ENCODE assay signal across 23 mouse cellular contexts in the genomic region with DNA sequence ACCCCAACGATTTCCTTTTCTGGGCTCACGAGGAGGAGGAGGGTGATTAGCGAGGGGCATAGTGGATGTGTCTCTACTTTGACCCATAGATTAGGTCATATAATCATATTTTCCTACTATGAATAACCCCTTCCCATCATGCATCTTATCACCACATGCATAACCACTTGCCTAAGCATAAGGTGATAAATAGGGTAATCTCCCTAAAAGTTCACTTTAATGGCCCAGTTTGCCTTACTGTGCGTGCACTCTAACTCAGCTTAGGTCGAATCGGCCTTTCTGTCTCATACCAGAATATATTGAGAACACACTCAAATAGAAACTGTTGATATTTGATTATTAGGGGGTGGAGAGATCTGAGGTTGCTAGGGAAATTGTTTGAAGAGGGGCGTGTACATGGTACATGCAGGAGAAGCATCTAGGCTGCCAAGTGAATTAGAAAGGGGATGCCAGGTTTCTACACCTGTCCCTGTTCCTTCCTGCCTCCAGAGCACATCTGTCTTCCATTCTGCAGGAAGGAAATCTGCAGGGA. TPM values are rescaled to one million over a fixed set of nuclear protein-coding genes. Genes with fewer than 3 reads are reported as not detected.
DNase-seq lines count a peak whose midpoint lies in the region; ATAC-seq and TF ChIP-seq lines count a peak whose summit lies in the region.
"Had no signal": no experiment of that assay in that cellular context is flagged by ENCODE, and none has a peak within 500 bp of the region (broad histone marks: within the 10 kb centered on the region; RNA-seq: fewer than 3 reads in every experiment).

No protein-coding gene starts in this region.

- TF ChIP-seq CTCF in lung, adult 2 months (IDR thresholded peaks at IDR 0.05; ENCODE audit: insufficient read depth, low read length): no peak

- no peak for TF ChIP-seq POLR2A in lung, adult 2 months (IDR thresholded peaks at IDR 0.05; ENCODE audit: borderline replicate concordance, extremely low read depth, low read depth, low read length)

- peaks cover 5% of the 10 kb centered on the region; the same call in 1 of the 2 replicates for H3K9me3 ChIP-seq in lung, embryonic 15.5 days
- no peaks in the 10 kb centered on the region for H3K9me3 ChIP-seq in intestine, embryonic 15.5 days
- H3K9me3 ChIP-seq in liver, embryonic 16.5 days (replicated peaks; ENCODE audit: control insufficient read depth, low read length): peaks cover 4% of the 10 kb centered on the region; the same call in 1 of the 2 replicates

- WGBS in lung, embryonic 15.5 days: 44% methylated on average over 7 of the region's 7 CpGs
- 57% methylated on average over 7 of the region's 7 CpGs for WGBS in lung, adult 2 months
- 52% methylated on average over 7 of the region's 7 CpGs for WGBS in intestine, embryonic 15.5 days
- WGBS in liver, embryonic 16.5 days (ENCODE audit: insufficient replicate concordance): 39% methylated on average over 7 of the region's 7 CpGs

- no peak overlapping the region for H3K27ac ChIP-seq in lung, embryonic 15.5 days
- no peak overlapping the region for H3K27ac ChIP-seq in intestine, embryonic 15.5 days
- H3K27ac ChIP-seq in liver, embryonic 16.5 days (ENCODE audit: low read length): no peak overlapping the region
- H3K27ac ChIP-seq: embryonic facial prominence, embryonic 10.5 days; forebrain, embryonic 15.5 days; hindbrain, embryonic 13.5 days; limb, embryonic 13.5 days had no signal

- no peak overlapping the region for H3K4me2 ChIP-seq in lung, embryonic 15.5 days
- H3K4me2 ChIP-seq in intestine, embryonic 15.5 days (replicated peaks): peak overlapping the region; percentile 44; the same call in 1 of the 2 replicates
- H3K4me2 ChIP-seq in liver, embryonic 16.5 days (ENCODE audit: low read depth, low read length): peak overlapping the region; percentile 28
- H3K4me2 ChIP-seq: forebrain, embryonic 15.5 days; heart, embryonic 12.5 days; hindbrain, embryonic 13.5 days; limb, embryonic 13.5 days had no signal

- H3K36me3 ChIP-seq in lung, embryonic 15.5 days: no peaks in the 10 kb centered on the region
- no peaks in the 10 kb centered on the region for H3K36me3 ChIP-seq in intestine, embryonic 15.5 days
- H3K36me3 ChIP-seq in liver, embryonic 16.5 days (ENCODE audit: control insufficient read depth, insufficient read depth): no peaks in the 10 kb centered on the region
- H3K36me3 ChIP-seq: forebrain, embryonic 15.5 days; heart, embryonic 12.5 days had no signal

- H3K9ac ChIP-seq in lung, embryonic 15.5 days: no peak overlapping the region
- no peak overlapping the region for H3K9ac ChIP-seq in intestine, embryonic 15.5 days
- no peak overlapping the region for H3K9ac ChIP-seq in liver, embryonic 16.5 days (ENCODE audit: low read depth, low read length)
- H3K9ac ChIP-seq: forebrain, embryonic 15.5 days; heart, embryonic 12.5 days; hindbrain, embryonic 13.5 days; limb, embryonic 13.5 days had no signal

- no peak overlapping the region for H3K4me3 ChIP-seq in lung, embryonic 15.5 days
- no peak overlapping the region for H3K4me3 ChIP-seq in lung, adult 2 months (replicated peaks; ENCODE audit: extremely low read depth, low read depth, low read length)
- no peak overlapping the region for H3K4me3 ChIP-seq in intestine, embryonic 15.5 days (replicated peaks)
- H3K4me3 ChIP-seq in liver, embryonic 16.5 days (ENCODE audit: low read depth, low read length): no peak overlapping the region
- H3K4me3 ChIP-seq: embryonic facial prominence, embryonic 10.5 days; forebrain, embryonic 15.5 days; heart, embryonic 12.5 days; hindbrain, embryonic 13.5 days; limb, embryonic 13.5 days had no signal

- 0 out of 2 replicates have a peak, but pooled peaks have one; percentile 8 for ATAC-seq in lung, embryonic 15.5 days (ENCODE audit: borderline replicate concordance, extremely low read depth, low FRiP score, low TSS enrichment)
- ATAC-seq in intestine, embryonic 15.5 days: peak; percentile 63
- ATAC-seq in liver, embryonic 16.5 days (ENCODE audit: low read depth): no peak
- ATAC-seq: forebrain, embryonic 15.5 days had no signal

- peaks cover 13% of the 10 kb centered on the region for H3K4me1 ChIP-seq in lung, embryonic 15.5 days
- H3K4me1 ChIP-seq in lung, adult 2 months (ENCODE audit: control insufficient read depth, insufficient read depth, low read length): no peaks in the 10 kb centered on the region; the same call in 1 of the 2 replicates
- H3K4me1 ChIP-seq in intestine, embryonic 15.5 days (replicated peaks): peaks cover 9% of the 10 kb centered on the region; the same call in 1 of the 2 replicates
- peaks cover 3% of the 10 kb centered on the region; the same call in 1 of the 2 replicates for H3K4me1 ChIP-seq in liver, embryonic 16.5 days (ENCODE audit: control insufficient read depth, low read depth, low read length)

- no peaks in the 10 kb centered on the region for H3K27me3 ChIP-seq in lung, embryonic 15.5 days
- H3K27me3 ChIP-seq in intestine, embryonic 15.5 days (replicated peaks): no peaks in the 10 kb centered on the region
- no peaks in the 10 kb centered on the region for H3K27me3 ChIP-seq in liver, embryonic 16.5 days (ENCODE audit: control insufficient read depth, insufficient read depth, low read depth, low read length)
- H3K27me3 ChIP-seq: forebrain, embryonic 15.5 days; heart, embryonic 12.5 days; hindbrain, embryonic 13.5 days; limb, embryonic 13.5 days had no signal

- DNase-seq in lung, adult 2 months: no peak
- no peak for DNase-seq in adrenal gland, adult 18-20 months (ENCODE audit: low spot score in 2 of 2)
- DNase-seq in ovary, postnatal 14 days (ENCODE audit: low spot score): no peak
- no peak for DNase-seq in urinary bladder, postnatal 36 days (ENCODE audit: low spot score in 2 of 2)
- DNase-seq: adrenal gland, postnatal 36 days; cerebellum, postnatal 10 days; gastrocnemius, postnatal 10 days; heart, adult 18-20 months; heart, postnatal 14 days; kidney, postnatal 14 days; layer of hippocampus, postnatal 36 days; midbrain, embryonic 14.5 days; thymus, adult 2 months; thymus, postnatal 4 days had no signal

RNA-seq across cellular contexts. Expression of gene Cd164, which starts 26.1 kb away (rescaled TPM):
- 171 and 176 TPM in 2 replicates for polyA plus RNA-seq in lung, embryonic 15.5 days (2015; fragmentation: Nextera tagmentation; extraction: Ambion mirVana)
- polyA plus RNA-seq in lung, adult 2 months (2012; rRNA removed): 93.4 and 131 TPM in 2 replicates
- 166 and 185 TPM in 2 replicates for polyA plus RNA-seq in intestine, embryonic 15.5 days (2015; fragmentation: Nextera tagmentation; extraction: Ambion mirVana)
- polyA plus RNA-seq in liver, embryonic 16.5 days (2015; fragmentation: Nextera tagmentation; extraction: Ambion mirVana): 65.0 and 67.8 TPM in 2 replicates
- total RNA-seq in adrenal gland, adult 18-20 months (2021): 100 to 1,000 TPM; 213 to 232 TPM

RNA-seq across cellular contexts. Expression of gene Ppil6, which starts 55.1 kb away (rescaled TPM):
- polyA plus RNA-seq in lung, embryonic 15.5 days (2015; fragmentation: Nextera tagmentation; extraction: Ambion mirVana): 2.4 and 2.5 TPM in 2 replicates
- polyA plus RNA-seq in lung, adult 2 months (2012; rRNA removed): 2.4 and 4.2 TPM in 2 replicates
- 0.57 and 0.63 TPM in 2 replicates for polyA plus RNA-seq in intestine, embryonic 15.5 days (2015; fragmentation: Nextera tagmentation; extraction: Ambion mirVana)
- polyA plus RNA-seq in liver, embryonic 16.5 days (2015; fragmentation: Nextera tagmentation; extraction: Ambion mirVana): not detected in 2 replicates
- total RNA-seq in adrenal gland, adult 18-20 months (2021): under 1 TPM; 0.43 to 0.64 TPM
- total RNA-seq: gastrocnemius, postnatal 10 days; megakaryocyte-erythroid progenitor cell, adult 5-6 weeks had no signal

RNA-seq across cellular contexts. Expression of gene Smpd2, which starts 55.1 kb away (rescaled TPM):
- 69.7 and 77.4 TPM in 2 replicates for polyA plus RNA-seq in lung, embryonic 15.5 days (2015; fragmentation: Nextera tagmentation; extraction: Ambion mirVana)
- polyA plus RNA-seq in lung, adult 2 months (2012; rRNA removed): 67.9 and 72.7 TPM in 2 replicates
- 50.2 and 56.2 TPM in 2 replicates for polyA plus RNA-seq in intestine, embryonic 15.5 days (2015; fragmentation: Nextera tagmentation; extraction: Ambion mirVana)
- 13.5 and 14.6 TPM in 2 replicates for polyA plus RNA-seq in liver, embryonic 16.5 days (2015; fragmentation: Nextera tagmentation; extraction: Ambion mirVana)
- 10 to 100 TPM; 17.4 to 22.2 TPM for total RNA-seq in adrenal gland, adult 18-20 months (2021)
